Mouse (Mus musculus) ovary, adult 18-20 months (tissue): ENCODE data around the gene Pkd1.
A peak's percentile ranks its signal among the peaks of the same experiment; 100 is the strongest.

Source experiments
- DNase-seq: peaks from one replicate; pipeline ENCODE4 v3.0.0; 2022; ENCODE audit warnings: low spot score, mixed read lengths

Pkd1 gene

GRCm38 (mm10) chr17:24608370-24608769, 58.7 kb downstream of the Pkd1 start:
- no peak for DNase-seq

- DNase-seq, result no peak
These were observed 59.2 kb downstream of the Pkd1 start for GRCm38 (mm10) chr17:24608874-24609273.

GRCm38 (mm10) chr17:24610711-24611110, 61.1 kb downstream of the Pkd1 start:
- DNase-seq, result no peak

- no peak for DNase-seq
These were observed 68.0 kb downstream of the Pkd1 start for GRCm38 (mm10) chr17:24617561-24618194.

GRCm38 (mm10) chr17:24625472-24625871, 75.8 kb downstream of the Pkd1 start:
- DNase-seq, result no peak

GRCm38 (mm10) chr17:24628646-24629045, 79.0 kb downstream of the Pkd1 start:
- DNase-seq, result no peak

- DNase-seq, result no peak
These were observed 80.4 kb downstream of the Pkd1 start for GRCm38 (mm10) chr17:24630072-24630471.

- DNase-seq, result peak; percentile 74
These were observed 82.7 kb downstream of the Pkd1 start, which contains the start of the genes Tsc2 and Nthl1 for GRCm38 (mm10) chr17:24632167-24632812. TSS of gene Tsc2 (minus strand) at chr17:24632630. TSS of gene Nthl1 (plus strand) at chr17:24632680.

GRCm38 (mm10) chr17:24632813-24633449, 83.3 kb downstream of the Pkd1 start:
- DNase-seq, result peak; percentile 66

GRCm38 (mm10) chr17:24633831-24634230, 84.2 kb downstream of the Pkd1 start:
- DNase-seq, result no peak

- DNase-seq, result no peak
These were observed 85.4 kb downstream of the Pkd1 start for GRCm38 (mm10) chr17:24635024-24635423.

- no peak for DNase-seq
These were observed 86.1 kb downstream of the Pkd1 start for GRCm38 (mm10) chr17:24635694-24636093.

- no peak for DNase-seq
These were observed 87.3 kb downstream of the Pkd1 start for GRCm38 (mm10) chr17:24636781-24637481.

- no peak for DNase-seq
These were observed 88.6 kb downstream of the Pkd1 start for GRCm38 (mm10) chr17:24638214-24638613.

GRCm38 (mm10) chr17:24638840-24639239, 89.2 kb downstream of the Pkd1 start:
- DNase-seq, result peak; percentile 66

- DNase-seq, result no peak
These were observed 89.9 kb downstream of the Pkd1 start for GRCm38 (mm10) chr17:24639571-24639988.

GRCm38 (mm10) chr17:24640119-24640518, 90.5 kb downstream of the Pkd1 start:
- DNase-seq, result no peak

- no peak for DNase-seq
These were observed 90.9 kb downstream of the Pkd1 start for GRCm38 (mm10) chr17:24640581-24640980.

GRCm38 (mm10) chr17:24641944-24642343, 92.3 kb downstream of the Pkd1 start:
- DNase-seq, result no peak

GRCm38 (mm10) chr17:24642791-24643343, 93.2 kb downstream of the Pkd1 start:
- DNase-seq, result no peak

GRCm38 (mm10) chr17:24644030-24644715, 94.5 kb downstream of the Pkd1 start:
- DNase-seq, result no peak
